Mouse (Mus musculus): ENCODE data around the gene Kmt2e.

- TF ChIP-seq MAFK (IDR thresholded peaks at IDR 0.05; ENCODE audit: insufficient read depth, low read depth, low read length) (no peak), ZC3H11A (IDR thresholded peaks at IDR 0.05; ENCODE audit: borderline replicate concordance, low read depth, low read length) (no peak), CHD2 (IDR thresholded peaks at IDR 0.05; ENCODE audit: low read depth, low read length) (no peak), ZNF384 (IDR thresholded peaks at IDR 0.05; ENCODE audit: low read depth, low read length) (no peak)
Measured at GRCm38 (mm10) chr5:23441916-23442315, 7.7 kb downstream of the Kmt2e start.

Measured in ES-E14 (cell line).